Mouse (Mus musculus) CH12F3 (cell line): ENCODE results near the gene Olfr1272.
"Not testable (repeated sequence)": the region's sequence is repeated elsewhere in the genome, so short reads cannot be mapped to it uniquely, and the experiment has no call there.

ENCODE experiments used
- in situ Hi-C: fragments of 300-500 bp; cut with MboI; formaldehyde crosslinking; loops from 2 replicates; pipeline ENCODE4 v1.14.3; 2020; ENCODE audit warnings: low sequenced_read_pairs

Gene Olfr1272

DNA sequence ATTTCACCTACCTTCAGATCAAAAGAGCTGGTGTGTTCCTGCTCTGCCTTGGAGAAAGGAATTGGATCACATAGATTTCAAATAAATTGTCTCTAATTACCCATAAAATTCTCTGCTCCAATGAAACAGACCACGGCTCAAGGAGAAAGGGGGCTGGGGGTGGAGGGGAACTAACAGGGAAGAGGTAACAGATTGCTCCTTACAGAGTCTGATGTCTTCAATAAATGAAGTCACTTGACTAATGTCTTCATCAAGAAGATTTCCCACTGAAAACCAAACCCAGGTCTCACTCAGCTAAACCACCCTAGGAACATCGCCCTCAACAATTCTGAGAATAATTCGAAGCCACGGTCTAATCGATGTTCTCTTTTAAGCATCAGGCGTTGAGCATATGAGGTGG lies at the start of gene Olfr1272:
Gene Olfr1272 (minus strand): TSS at position 101 of the 400 bp plus-strand sequence.
- in situ Hi-C loops: no loop called here

DNA sequence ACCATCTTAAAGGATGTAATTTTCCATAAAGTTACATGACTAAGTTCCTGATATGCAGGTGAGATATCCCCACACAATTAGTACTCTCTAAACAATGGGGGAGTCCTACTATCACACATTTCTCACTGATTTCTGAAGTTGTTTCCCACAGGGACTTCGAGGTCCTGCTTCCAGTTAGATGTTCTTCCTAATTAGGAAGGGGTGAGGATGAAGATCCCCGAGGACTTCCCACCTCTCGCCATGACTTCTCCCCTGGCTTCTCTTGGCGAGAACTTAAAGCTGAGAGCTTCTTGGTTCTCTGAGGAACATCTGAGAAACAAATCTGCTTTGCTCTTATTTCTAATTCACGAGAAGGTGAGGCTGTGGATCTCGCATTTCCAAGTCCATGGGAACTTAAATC lies 29.3 kb upstream of the Olfr1272 start, which contains the start of gene Gm13769:
Gene Gm13769 (plus strand): TSS at position 301 of the 400 bp plus-strand sequence.
- in situ Hi-C loops: not testable (repeated sequence)

DNA sequence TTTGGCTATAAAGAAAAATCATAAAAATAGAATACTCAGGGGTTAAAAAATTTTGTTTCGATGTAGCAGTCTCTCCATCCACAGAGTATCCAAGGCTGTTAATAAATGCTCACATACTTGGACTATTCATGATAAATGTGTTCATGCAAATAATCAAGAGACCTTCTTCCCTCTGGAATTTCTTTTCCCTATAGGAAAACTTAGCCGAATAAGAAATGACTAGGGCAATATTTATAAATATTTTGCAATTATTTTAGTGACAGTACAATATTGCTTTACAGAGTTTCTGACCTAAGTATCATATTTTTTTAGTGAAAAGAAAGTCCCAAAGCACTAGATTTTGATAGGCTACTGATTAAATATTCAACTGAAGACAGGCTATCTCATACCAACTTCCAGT lies 21.7 kb downstream of the Olfr1272 start, which contains the start of gene Olfr1271:
Gene Olfr1271 (minus strand): TSS at position 101 of the 400 bp plus-strand sequence.
- in situ Hi-C loops: no loop called here

DNA sequence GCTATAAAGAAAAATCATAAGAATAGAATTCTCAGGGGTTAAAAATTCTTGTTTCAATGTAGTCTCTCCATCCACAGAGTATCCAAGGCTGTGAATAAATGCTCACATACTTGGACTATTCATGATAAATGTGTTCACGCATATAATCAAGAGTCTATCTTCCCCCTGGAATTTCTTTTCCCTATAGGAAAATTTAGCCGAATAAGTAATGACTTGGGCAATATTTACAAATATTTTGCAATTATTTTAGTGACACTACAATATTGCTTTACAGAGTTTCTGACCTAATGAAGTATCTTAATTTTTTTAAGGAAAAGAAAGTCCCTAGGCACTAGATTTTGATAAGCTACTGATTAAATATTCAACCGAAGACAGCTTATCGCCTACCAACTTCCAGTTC lies 35.1 kb downstream of the Olfr1272 start, which contains the start of gene Olfr142:
Gene Olfr142 (minus strand): TSS at position 101 of the 400 bp plus-strand sequence.
- in situ Hi-C loops: no loop called here
